Comparison of ENCODE assay signal across 8 mouse cellular contexts in the genomic region with DNA sequence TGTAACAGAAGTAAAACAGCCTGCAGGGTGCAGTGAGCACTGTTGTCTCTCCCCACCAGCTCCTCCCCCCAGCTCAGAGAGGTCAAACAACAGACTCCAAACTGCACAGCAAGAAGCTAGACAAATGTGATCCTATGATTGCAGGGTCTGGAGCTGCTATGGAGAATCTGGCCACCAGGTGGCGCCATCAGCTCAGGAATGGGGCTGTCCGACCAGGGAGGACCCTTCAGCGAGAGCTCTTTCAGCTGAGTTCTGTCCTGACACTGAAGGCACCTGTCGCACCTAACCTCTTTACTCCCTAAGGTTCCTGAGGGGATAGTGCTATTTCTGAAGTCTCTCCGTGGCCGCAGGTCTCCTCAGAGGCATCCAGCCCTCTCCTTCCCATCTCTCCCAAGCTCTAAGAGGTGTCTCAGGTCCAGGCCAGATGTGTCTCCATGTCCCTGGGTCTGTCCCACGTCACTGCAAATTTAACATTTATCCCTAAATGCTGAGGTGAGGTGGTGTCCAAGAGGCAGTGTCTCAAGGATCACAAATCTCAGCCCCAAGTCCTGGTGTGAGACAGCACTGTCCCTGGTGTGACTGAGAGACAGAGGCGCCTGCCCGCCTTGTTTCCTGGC. TPM values are rescaled to one million over a fixed set of nuclear protein-coding genes. Genes with fewer than 3 reads are reported as not detected.
A peak's percentile ranks its signal among the peaks of the same experiment; 100 is the strongest.
DNase-seq lines count a peak whose midpoint lies in the region; ATAC-seq and TF ChIP-seq lines count a peak whose summit lies in the region.

No protein-coding gene starts in this region.

- H3K27me3 ChIP-seq in CH12.LX (replicated peaks): peaks cover 91% of the 10 kb centered on the region
- peaks cover 3% of the 10 kb centered on the region; the same call in 1 of the 2 replicates for H3K27me3 ChIP-seq in heart, embryonic 16.5 days (ENCODE audit: control insufficient read depth, insufficient read depth, low read length)
- no peaks in the 10 kb centered on the region for H3K27me3 ChIP-seq in liver, embryonic 13.5 days
- H3K27me3 ChIP-seq in neural tube, embryonic 15.5 days (replicated peaks): peaks cover 11% of the 10 kb centered on the region; the same call in 1 of the 2 replicates

- H3K79me2 ChIP-seq in CH12.LX (replicated peaks; ENCODE audit: control insufficient read depth, extremely low read depth, insufficient read depth, poor library complexity, severe bottlenecking): no peaks in the 10 kb centered on the region

- no peak for TF ChIP-seq POLR2A in CH12.LX (IDR thresholded peaks at IDR 0.05; ENCODE audit: low read depth, low read length)
- no peak for TF ChIP-seq POLR2A in brain, embryonic 14.5 days (IDR thresholded peaks at IDR 0.05; ENCODE audit: borderline replicate concordance, extremely low read depth, insufficient read depth, insufficient read length, poor library complexity, severe bottlenecking)

- H3K9ac ChIP-seq in CH12.LX (ENCODE audit: insufficient read depth, low read depth): no peak overlapping the region
- no peak overlapping the region for H3K9ac ChIP-seq in heart, embryonic 16.5 days (ENCODE audit: low read length)
- H3K9ac ChIP-seq in liver, embryonic 13.5 days: no peak overlapping the region
- no peak overlapping the region for H3K9ac ChIP-seq in neural tube, embryonic 15.5 days (replicated peaks)

- in situ Hi-C loops in CH12.LX (cut with MboI; ENCODE audit: low pct_ligation_motif_present, low pct_unique_long_range_greater_than_20kb, low sequenced_read_pairs): loop anchor here (25.0 kb wide), 1 partner anchor 177 kb away; no protein-coding TSS in a partner anchor

- H3K4me3 ChIP-seq in CH12.LX (replicated peaks in 1 of 3; ENCODE audit: low read depth in 2 of 3, low read length in 2 of 3, poor library complexity in 1 of 3): no peak overlapping the region
- H3K4me3 ChIP-seq in heart, embryonic 16.5 days (ENCODE audit: low read length): no peak overlapping the region
- no peak overlapping the region for H3K4me3 ChIP-seq in liver, embryonic 13.5 days (replicated peaks)
- no peak overlapping the region for H3K4me3 ChIP-seq in neural tube, embryonic 15.5 days (replicated peaks)

- H3K4me1 ChIP-seq in CH12.LX (ENCODE audit: control insufficient read depth in 1 of 2, insufficient read depth in 2 of 2): no peaks in the 10 kb centered on the region
- no peaks in the 10 kb centered on the region for H3K4me1 ChIP-seq in heart, embryonic 16.5 days (ENCODE audit: control insufficient read depth, insufficient read depth, low read length)
- H3K4me1 ChIP-seq in liver, embryonic 13.5 days (replicated peaks): no peaks in the 10 kb centered on the region
- H3K4me1 ChIP-seq in neural tube, embryonic 15.5 days: no peaks in the 10 kb centered on the region

- peak; percentile 86 to 97 for TF ChIP-seq CTCF in CH12.LX (conservative IDR thresholded peaks at IDR 0.05 in 1 of 2, IDR thresholded peaks at IDR 0.05 in 1 of 2; ENCODE audit: low read depth in 2 of 2, low read length in 2 of 2)
- TF ChIP-seq CTCF in brain, embryonic 14.5 days (IDR thresholded peaks at IDR 0.05; ENCODE audit: borderline replicate concordance, extremely low read depth, insufficient read depth, insufficient read length): peak; percentile 99

- no peak overlapping the region for H3K4me2 ChIP-seq in CH12.LX (ENCODE audit: insufficient read depth, low read depth, poor library complexity, severe bottlenecking)
- no peak overlapping the region for H3K4me2 ChIP-seq in heart, embryonic 16.5 days (ENCODE audit: low read depth, low read length)
- H3K4me2 ChIP-seq in liver, embryonic 13.5 days: no peak overlapping the region
- H3K4me2 ChIP-seq in neural tube, embryonic 15.5 days: no peak overlapping the region

- peak; percentile 74 for DNase-seq in CH12.LX (ENCODE audit: extremely low read depth)
- DNase-seq in brain, embryonic 14.5 days (ENCODE audit: low read depth): peak; percentile 87
- DNase-seq in kidney, postnatal 25 days: peak; percentile 77 to 85
- peak; percentile 38 for DNase-seq in liver, embryonic 13.5 days
- peak; percentile 36 to 42 for DNase-seq in thymus, adult 18-20 months

- TF ChIP-seq EP300 in CH12.LX (IDR thresholded peaks at IDR 0.05; ENCODE audit: low read length): no peak

- peak; percentile 99 for TF ChIP-seq RAD21 in CH12.LX (IDR thresholded peaks at IDR 0.05; ENCODE audit: low read depth, low read length)

- dilution Hi-C loops in CH12.LX (cut with MboI; ENCODE audit: extremely low pct_ligation_motif_present, extremely low pct_unique_long_range_greater_than_20kb, low sequenced_read_pairs): no loop called here

- H3K36me3 ChIP-seq in CH12.LX (replicated peaks in 1 of 2; ENCODE audit: control insufficient read depth in 1 of 2, insufficient read depth in 1 of 2, low read length in 1 of 2): no peaks in the 10 kb centered on the region
- no peaks in the 10 kb centered on the region for H3K36me3 ChIP-seq in heart, embryonic 16.5 days (ENCODE audit: control insufficient read depth, insufficient read depth)
- H3K36me3 ChIP-seq in liver, embryonic 13.5 days: no peaks in the 10 kb centered on the region
- no peaks in the 10 kb centered on the region for H3K36me3 ChIP-seq in neural tube, embryonic 15.5 days

- 25% methylated on average over 9 of the region's 9 CpGs for WGBS in heart, embryonic 16.5 days
- WGBS in liver, embryonic 13.5 days (ENCODE audit: insufficient replicate concordance): 18% methylated on average over 9 of the region's 9 CpGs
- WGBS in neural tube, embryonic 15.5 days: 34% methylated on average over 9 of the region's 9 CpGs

- H3K27ac ChIP-seq in CH12.LX (ENCODE audit: insufficient read depth, low read depth): no peak overlapping the region
- H3K27ac ChIP-seq in heart, embryonic 16.5 days (ENCODE audit: low read length): no peak overlapping the region
- H3K27ac ChIP-seq in liver, embryonic 13.5 days: no peak overlapping the region
- no peak overlapping the region for H3K27ac ChIP-seq in neural tube, embryonic 15.5 days (replicated peaks)

- H3K9me3 ChIP-seq in CH12.LX (replicated peaks; ENCODE audit: low read length): no peaks in the 10 kb centered on the region
- H3K9me3 ChIP-seq in heart, embryonic 16.5 days (replicated peaks; ENCODE audit: control insufficient read depth, low read length): no peaks in the 10 kb centered on the region
- no peaks in the 10 kb centered on the region for H3K9me3 ChIP-seq in liver, embryonic 13.5 days (replicated peaks)
- H3K9me3 ChIP-seq in neural tube, embryonic 15.5 days (replicated peaks): no peaks in the 10 kb centered on the region

- 0 out of 2 replicates have a peak, but pooled peaks have one; percentile 55 for ATAC-seq in erythroid progenitor cell, adult 5-6 weeks (replicated peaks; ENCODE audit: low FRiP score, poor library complexity, severe bottlenecking)
- peak; percentile 20; the same call in 1 of the 2 replicates for ATAC-seq in heart, embryonic 16.5 days (replicated peaks; ENCODE audit: extremely low read depth, insufficient read depth, low FRiP score)
- ATAC-seq in liver, embryonic 13.5 days (ENCODE audit: low read depth): no peak
- ATAC-seq in neural tube, embryonic 15.5 days (ENCODE audit: low FRiP score): peak; percentile 79; the same call in 1 of the 2 replicates

TF ChIP-seq in CH12.LX, 34 proteins besides CTCF, POLR2A, EP300 and RAD21:
- TF ChIP-seq ZNF384 (IDR thresholded peaks at IDR 0.05; ENCODE audit: low read depth, low read length): no peak
- TF ChIP-seq ZC3H11A (IDR thresholded peaks at IDR 0.05; ENCODE audit: low read depth, low read length): peak; percentile 69
- TF ChIP-seq SMC3 (IDR thresholded peaks at IDR 0.05; ENCODE audit: low read depth, low read length): peak; percentile 96
TF ChIP-seq in CH12.LX: peak in this region for 2.

RNA-seq across cellular contexts. Expression of a gene that starts 16.0 kb away (rescaled TPM):
- total RNA-seq in CH12.LX (2012; rRNA removed): 1.8 and 3.5 TPM in 2 replicates
- total RNA-seq in CH12.LX (2014; rRNA removed): 0.30 and 0.52 TPM in 2 replicates
- 0.37 and 0.76 TPM in 2 replicates for polyA plus RNA-seq in CH12.LX (2012; ENCODE audit: insufficient read length, low read depth)
- polyA plus RNA-seq in brain, embryonic 14.5 days (2012; rRNA removed): 0.29 and 0.81 TPM in 2 replicates
- total RNA-seq in erythroid progenitor cell, adult 5-6 weeks (2015; ENCODE audit: low replicate concordance): not detected in 2 replicates
- total RNA-seq in erythroid progenitor cell, adult 5-6 weeks (2017; ENCODE audit: low replicate concordance): not detected in 2 replicates
- 0.47 and 1.2 TPM in 2 replicates for polyA plus RNA-seq in heart, embryonic 16.5 days (2015; fragmentation: Nextera tagmentation; extraction: Ambion mirVana)
- polyA plus RNA-seq in liver, embryonic 13.5 days (2015; fragmentation: Nextera tagmentation; extraction: Ambion mirVana): 0.05 TPM in 2 replicates
- polyA plus RNA-seq in neural tube, embryonic 15.5 days (2015; fragmentation: Nextera tagmentation; extraction: Ambion mirVana): 3.0 and 10.8 TPM in 2 replicates

RNA-seq across cellular contexts. Expression of a gene that starts 47.3 kb away (rescaled TPM):
- total RNA-seq in CH12.LX (2012; rRNA removed) (182 and 225 TPM in 2 replicates), CH12.LX (2014; rRNA removed) (32.3 and 41.1 TPM in 2 replicates)
- polyA plus RNA-seq in CH12.LX (2012; ENCODE audit: insufficient read length, low read depth): 486 and 594 TPM in 2 replicates
- polyA plus RNA-seq in brain, embryonic 14.5 days (2012; rRNA removed): 22.6 and 26.5 TPM in 2 replicates
- total RNA-seq in erythroid progenitor cell, adult 5-6 weeks (2015; ENCODE audit: low replicate concordance): 141 and 163 TPM in 2 replicates
- total RNA-seq in erythroid progenitor cell, adult 5-6 weeks (2017; ENCODE audit: low replicate concordance): 32.7 and 33.9 TPM in 2 replicates
- 37.5 and 61.2 TPM in 2 replicates for polyA plus RNA-seq in heart, embryonic 16.5 days (2015; fragmentation: Nextera tagmentation; extraction: Ambion mirVana)
- 54.1 and 58.3 TPM in 2 replicates for polyA plus RNA-seq in liver, embryonic 13.5 days (2015; fragmentation: Nextera tagmentation; extraction: Ambion mirVana)
- 29.8 and 64.3 TPM in 2 replicates for polyA plus RNA-seq in neural tube, embryonic 15.5 days (2015; fragmentation: Nextera tagmentation; extraction: Ambion mirVana)
